Mouse (Mus musculus) frontal cortex, postnatal 10 days (tissue): ENCODE results near the gene Eif4g3.

Experiments
- DNase-seq, 2 experiments: peaks; one replicate each; pipeline ENCODE4 v3.0.0; 2022; ENCODE audit warnings: low spot score in 2 of 2, mixed read lengths in 1 of 2

Gene Eif4g3

DNA sequence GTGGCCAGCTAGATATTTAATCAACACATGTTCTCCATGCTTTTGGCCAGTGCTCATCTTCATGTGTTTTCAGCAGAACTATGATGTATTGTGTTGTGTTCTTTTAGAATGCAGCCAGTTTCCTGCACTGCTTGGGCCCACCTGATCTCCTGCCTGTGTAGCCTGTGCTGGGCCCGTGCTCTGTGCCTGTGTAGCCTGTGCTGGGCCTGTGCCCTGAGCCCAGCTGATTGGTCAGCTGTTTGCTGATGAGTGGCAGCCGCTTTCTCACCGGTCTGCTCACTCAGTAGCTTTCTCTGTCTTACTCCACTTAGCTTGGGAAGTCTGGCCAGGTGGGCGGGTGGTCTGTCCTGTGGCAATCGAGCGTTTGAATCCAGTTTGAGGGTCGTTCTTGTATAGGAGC lies 107.6 kb downstream of the Eif4g3 start:
- DNase-seq, result no peak

DNA sequence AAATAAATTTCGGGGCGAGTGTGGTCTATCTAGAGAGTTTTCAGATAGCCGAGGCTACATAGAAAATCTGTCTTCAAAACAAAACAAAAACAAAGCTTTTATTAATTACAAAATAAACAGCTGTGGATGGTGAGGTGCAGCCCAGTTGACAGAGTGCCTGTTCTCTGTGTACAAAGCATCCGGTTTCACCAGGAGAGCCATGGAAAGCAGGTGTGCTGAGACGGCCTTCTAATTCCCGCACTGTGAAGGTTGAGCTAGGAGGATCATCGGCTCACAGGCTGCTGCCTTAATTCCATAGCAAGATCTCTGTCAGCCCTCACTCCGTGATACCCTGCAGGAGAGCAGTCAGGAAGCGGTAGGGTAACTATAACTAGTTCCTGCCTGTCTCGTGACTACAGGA lies 109.0 kb downstream of the Eif4g3 start:
- no peak for DNase-seq

DNA sequence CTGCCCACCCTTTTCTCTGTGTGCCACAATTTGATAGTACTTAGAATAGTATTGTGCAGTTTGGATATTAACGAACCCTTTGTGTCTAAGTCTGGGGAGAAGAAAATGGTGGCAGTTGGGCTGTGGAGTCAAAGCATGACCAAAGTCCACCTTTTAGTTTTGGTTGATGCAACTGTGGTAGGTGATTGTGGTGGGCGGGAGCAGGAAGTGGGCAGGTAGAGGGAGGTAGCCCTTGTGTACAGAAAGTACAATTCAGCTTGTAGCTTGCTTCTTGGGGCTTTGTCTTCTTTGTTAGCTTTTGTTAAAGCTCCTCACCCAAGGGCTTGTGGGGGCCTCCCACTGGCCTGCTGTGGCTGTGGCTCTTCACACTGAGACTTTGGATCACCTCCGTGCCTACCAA lies 109.6 kb downstream of the Eif4g3 start:
- no peak for DNase-seq

DNA sequence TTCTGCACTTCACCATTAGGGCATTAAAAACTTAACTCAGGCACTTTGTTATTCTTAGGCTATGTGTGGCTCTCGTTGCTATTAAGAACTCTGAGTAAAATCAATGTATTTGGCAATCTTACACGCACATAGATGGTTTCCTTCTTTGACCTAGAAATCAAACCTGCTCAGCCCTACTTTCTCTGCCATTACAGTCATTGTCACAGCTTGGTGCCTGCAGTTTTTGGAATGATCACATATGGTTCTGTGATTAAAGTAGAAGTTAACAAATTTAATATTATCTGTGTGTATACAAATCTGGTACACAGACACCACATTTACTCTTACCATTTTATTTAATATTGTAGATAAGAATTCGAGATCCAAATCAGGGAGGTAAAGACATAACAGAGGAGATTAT lies 112.1 kb downstream of the Eif4g3 start:
- DNase-seq, result no peak

DNA sequence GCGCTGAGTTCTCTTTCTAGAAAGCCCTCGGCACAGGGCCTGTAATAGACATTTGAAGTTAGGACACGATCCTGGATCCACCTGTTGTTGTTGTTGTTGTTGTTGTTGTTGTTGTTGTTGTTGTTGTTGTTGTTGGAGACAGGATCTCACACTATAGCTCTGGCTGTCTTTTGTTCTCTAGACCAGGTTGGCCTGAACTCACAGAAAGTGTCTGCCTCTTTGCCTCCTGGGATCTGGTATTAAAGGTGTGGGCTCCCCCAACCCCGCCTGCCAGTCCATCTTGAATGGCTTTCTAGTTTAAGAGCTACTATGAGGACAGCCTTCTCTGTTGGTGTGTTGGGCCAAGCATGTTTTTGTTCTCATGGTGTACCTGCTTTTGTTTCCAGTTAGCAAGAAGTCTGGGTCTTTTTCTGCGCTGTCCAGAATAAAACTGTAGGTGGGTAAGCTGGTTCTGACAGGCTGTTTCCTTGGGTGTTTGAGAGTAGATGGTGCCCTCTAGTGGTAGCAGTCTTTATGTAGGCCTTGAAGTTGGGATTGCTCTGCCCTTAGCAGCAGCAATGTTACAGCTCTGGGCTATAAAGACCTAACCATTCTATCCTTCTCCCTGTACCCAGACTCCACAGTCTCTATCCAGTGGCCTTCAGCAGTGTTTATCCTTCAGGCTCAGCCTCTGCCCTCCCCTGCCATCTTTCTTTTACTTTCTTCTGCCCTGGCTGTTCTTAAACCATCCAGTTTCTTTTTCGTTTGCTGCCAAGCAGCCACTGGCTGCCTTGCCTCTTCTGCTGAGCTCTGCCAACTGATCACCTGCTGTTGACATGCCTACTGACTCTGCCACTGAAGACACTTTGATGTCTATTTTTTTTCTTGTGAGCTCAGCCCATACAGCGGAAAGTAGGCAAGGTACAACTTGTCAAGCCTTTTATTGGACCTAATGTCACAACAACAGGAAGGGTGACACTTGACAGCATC lies 114.9 kb downstream of the Eif4g3 start:
- DNase-seq, result peak in 1 of 2 experiments; percentile 53

DNA sequence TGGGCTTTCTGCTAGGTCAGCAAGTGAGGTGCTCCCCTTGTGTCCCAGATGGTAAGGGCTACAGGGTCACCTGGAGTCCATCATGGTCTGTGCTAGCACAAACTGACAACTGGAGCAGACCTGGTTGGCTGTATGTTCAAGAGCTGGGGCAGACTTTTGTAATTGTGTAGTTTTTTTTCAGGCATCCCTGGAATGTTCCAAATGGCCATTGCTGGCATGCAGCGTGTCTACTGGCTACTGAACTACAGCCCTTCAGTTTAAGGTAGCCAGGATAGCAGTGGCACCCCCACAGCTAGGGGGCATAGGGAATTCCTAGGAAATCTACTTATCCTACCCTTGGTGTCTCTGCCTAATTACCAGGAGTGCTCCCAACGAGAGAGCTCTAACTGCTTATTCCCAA lies 115.7 kb downstream of the Eif4g3 start:
- no peak for DNase-seq

DNA sequence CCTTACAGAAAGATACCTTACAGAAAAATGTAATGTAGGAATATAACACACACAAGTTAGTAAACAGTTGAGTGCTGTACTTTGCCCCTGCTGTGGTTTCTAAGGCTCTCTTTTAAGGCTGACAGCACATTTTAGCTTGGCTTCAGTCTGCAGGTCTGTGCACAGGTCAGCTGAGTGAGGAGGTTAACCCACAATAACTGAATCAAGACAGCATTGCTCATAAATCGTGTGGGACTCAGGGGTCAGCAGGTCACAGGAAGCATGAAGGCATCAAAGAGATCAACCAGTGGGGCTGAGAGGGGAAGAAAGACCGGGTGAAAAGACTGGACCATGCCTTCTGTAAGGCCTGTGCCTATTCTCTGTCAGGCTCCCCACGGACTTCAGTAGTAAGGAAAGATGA lies 116.5 kb downstream of the Eif4g3 start:
- DNase-seq, result no peak

DNA sequence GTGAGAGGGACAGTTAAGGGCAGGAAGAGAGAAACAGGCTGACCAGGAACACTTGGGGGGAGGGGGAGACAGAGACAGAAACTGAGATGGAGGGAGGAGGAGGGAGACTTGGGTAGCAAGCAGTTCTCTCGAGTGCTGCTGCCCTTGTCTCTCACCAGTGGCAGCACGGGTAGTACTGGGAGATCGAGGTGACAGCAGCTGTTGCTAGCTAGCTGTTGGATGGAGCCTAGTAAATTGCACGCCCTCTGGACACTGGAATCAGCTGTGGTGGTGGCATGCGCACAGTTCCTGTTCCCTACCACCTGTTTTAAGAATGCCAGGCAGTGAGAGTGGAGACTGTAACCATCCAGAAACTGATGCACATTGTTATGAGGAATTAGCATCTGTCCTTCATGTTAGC lies 119.0 kb downstream of the Eif4g3 start:
- no peak for DNase-seq

DNA sequence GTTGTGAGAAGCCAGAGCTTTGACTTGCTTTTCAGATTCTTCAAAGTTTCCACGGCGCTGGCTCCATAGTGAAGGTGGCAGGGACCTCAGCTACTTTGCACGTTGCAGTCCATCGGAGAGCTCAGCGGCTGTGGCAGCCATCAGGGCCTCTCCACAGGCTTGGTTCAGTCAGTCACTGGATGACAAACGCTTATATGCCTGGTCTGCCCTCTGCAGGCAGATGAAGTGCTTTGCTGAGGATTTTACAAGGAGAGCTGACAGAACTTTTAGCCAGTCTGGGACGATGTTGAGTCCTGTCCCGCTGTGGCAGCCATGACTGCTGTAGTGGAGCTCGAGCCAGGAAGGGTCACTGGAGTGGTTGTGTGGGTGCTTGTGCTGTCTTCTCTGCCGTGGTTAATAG lies 126.9 kb downstream of the Eif4g3 start:
- no peak for DNase-seq

DNA sequence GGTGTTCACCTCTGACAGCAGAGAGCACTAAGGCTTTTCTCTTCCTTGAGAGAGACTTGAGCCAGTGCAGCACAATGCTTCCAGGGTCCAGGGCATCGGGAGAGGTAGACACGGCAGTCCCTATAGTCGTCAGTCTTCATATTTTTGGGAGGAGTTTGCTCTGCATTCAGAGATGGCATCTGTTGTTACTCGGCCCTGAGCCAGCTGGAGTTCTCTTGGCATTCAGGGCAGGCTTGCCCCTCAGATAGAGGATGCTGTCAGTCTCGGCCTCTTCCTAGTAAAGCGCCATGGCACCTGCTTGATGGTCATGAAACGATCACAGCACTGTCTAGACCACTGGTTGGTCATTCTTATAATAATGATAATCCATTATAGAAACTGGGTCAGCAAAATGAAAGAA lies 131.2 kb downstream of the Eif4g3 start:
- no peak for DNase-seq

DNA sequence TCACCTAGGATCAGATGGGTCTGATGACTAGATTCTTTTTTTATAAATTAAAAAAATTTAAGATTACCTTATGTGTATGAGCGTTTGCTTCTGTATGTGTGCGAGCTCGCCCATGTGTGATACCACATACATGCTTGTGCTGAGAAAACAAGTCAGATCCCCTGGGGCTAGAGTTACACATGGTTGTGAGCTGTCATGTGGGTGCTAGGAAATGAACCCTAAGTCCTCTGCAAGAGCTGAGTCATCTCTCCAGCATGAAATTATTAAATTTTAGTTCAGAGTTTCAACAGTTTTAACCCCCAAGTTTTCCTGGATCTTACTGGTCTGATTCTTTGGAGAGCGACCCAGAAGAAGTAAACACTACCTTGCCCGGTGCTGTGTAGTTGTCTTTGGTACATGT lies 134.5 kb downstream of the Eif4g3 start:
- no peak for DNase-seq

DNA sequence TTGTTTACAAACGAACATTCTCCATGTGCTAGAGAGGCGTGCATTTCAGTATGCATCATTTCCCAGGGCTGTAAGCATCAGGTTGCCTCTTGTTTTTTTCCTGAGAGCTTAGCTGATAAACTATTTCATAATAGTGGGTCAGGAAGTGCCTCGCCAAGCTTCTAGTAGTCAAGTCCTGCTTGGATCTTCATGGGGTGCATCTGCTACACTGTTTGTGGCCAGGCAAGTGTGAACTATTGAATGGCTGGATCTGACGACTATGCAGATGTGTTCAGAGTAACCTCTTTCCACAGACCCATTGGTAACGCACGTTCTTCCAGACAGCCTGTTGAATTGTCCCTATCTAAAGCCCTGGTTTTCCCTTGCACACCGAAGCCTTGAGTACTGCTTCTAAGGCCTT lies 135.0 kb downstream of the Eif4g3 start:
- DNase-seq, result no peak

DNA sequence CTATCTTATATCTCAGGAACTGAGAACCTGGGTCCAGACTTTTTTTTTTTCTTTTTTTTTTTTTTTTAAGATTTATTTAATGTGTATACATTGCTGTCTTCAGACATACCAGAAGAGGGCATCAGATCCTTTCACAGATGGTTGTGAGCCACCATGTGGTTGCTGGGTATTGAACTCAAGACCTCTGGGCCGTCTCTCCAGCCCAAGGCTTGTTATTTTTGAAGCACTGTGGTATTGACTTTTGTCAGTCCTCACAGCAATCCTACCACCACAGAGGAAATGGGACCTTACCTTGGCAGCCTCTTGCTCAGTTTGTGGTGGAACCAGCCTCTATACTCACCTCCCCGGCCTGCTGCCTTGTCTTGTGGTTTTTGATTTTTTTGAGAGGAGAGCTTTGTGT lies 137.3 kb downstream of the Eif4g3 start:
- no peak for DNase-seq

DNA sequence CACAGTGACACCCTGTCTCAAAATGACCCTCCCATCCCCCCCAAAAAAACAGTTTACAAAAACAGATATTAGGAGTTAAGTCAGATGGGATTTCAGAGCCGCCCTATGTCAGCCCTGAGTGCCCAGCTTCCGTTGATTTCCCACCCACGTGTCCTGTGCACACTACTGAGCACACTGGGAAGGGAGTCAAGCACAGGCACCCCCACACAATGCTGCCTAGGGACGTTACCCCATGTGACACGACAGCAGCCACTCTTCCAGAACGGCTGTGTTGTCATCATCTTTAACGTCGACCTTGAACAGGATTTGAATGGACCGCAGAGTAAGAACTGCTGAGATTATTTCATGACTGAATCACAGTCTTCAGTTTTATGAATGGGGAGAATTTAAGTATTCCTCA lies 138.4 kb downstream of the Eif4g3 start:
- no peak for DNase-seq

DNA sequence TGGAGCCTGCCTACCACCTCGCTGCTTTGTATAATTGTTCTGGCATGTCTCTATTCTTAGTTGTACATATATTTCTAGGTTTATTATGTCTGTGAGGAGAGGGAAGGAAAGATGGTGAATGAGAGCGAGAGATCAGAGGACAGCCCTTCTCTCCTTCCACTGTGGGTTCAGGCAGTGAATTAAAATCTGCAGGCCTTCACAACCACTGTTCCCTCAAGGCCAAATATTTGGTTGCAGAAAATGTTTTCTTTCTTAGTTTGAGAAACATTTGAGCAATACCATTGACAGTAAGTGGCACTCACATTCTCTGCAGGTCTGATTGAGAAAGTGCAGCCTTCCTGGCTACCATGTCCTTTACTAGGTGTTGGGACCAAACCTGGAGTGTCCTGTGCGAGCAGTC lies 138.9 kb downstream of the Eif4g3 start:
- DNase-seq, result no peak

DNA sequence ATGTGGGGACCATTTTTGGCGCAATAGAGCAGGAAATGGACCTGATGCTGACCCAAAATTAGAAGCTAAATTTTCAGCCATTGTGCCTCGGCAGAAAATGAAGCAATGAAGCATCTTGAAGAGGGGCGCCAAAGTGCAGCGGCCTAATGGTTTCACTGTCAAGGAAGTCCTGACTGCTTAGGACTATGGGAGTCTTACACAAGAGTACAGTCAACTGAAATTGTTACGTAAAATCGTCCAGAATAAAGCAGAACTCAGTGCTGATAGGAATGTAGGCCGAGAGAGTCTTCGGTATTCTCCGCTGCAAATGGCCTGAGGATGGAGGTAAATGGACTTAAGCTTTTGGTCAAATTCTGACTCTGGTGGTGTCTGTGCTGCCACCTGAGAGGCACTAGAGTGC lies 140.5 kb downstream of the Eif4g3 start:
- no peak for DNase-seq

DNA sequence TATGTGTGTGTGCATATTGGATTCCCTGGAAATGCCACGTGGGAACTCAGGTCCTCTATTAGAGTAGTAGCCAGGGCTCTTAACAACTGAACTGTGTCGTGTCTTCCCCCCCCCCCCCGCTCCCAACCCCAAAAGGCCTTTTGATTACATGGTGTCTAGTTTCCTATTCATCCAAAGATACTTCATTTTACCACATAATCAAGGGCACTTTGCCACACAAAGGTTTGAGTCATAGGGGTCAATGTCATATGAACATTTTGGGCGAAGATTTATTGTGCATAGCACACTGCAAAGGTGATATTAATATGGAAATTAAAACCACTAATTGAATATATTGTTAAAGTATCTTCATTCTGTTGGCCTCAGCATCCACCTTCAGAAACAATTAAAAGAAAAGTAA lies 144.5 kb downstream of the Eif4g3 start:
- DNase-seq, result no peak

DNA sequence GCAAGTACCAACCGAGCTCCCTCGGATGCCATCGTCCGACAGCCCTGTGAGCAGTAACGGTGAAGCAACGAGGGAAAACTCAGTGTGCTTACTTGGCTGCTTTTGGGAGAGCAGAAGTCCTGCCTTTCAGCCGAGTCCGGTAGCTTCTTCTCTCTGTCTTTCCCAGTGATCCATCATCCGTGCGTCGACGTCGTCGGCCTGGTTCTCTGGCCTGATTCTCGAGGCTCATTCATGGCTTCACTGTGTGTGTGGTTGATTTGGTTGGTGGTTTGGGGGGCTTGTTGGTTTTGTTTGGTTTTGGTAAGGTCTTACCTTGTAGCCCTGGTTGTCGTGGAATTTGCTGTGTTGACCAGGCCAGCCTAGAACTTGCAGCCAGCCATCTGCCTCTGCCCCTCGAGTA lies 145.0 kb downstream of the Eif4g3 start:
- no peak for DNase-seq

DNA sequence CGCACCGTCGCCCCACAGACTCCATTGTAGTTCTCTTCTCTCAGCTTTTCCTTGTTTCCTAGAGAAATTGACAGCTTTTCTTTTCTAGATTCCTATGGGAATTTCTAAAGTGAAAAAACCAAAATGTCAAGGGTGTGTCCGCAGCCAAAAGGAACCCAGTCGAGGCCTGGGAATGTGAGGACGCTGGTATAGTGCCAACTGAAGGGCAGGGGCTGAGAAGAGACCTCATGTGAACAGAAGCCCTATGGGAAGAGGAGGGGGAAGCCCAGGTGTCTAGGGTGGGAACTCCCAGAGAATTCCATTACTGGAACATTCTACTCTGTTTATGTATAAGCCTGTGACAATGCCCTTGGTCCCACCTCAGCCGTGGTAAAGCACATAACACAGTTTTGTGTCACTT lies 145.4 kb downstream of the Eif4g3 start:
- no peak for DNase-seq

DNA sequence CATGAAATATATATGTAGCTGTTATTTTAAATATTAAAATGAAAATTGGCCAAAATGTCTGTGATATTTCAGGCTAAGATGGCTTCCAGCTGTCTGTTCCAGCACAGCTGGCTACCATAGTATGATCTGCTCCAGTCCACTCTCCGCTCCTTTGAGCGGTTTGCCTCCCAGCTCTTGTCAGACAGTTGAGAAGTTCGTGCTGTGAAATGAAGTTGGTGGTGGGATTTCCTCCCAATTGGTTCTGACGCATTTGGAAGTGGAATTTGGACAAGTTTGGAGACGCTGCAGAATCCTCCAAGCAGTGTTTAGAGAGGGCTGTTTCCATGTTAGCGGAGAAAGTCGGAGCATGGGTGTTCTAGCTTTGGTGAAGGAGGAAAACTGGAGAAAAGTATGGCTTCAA lies 148.5 kb downstream of the Eif4g3 start:
- no peak for DNase-seq

DNA sequence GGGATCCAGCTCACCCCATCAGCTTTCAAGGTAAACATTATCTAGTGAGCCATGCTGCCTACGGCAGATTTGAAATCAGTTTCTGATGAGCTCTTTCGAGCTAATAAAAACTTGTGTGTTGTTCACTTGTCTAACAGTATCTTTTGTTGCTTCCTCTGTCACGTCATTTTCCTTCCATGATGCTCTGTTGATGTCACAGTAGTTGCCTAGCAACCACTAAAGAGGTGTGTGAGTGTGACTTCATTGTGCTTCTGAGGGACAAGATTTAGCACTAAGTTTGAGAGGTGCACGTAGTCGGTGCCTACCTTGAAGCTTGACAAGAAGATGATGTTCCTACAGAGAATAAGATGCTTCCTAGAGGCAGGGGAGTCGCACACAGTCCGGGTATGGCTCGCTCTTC lies 154.4 kb downstream of the Eif4g3 start:
- no peak for DNase-seq

DNA sequence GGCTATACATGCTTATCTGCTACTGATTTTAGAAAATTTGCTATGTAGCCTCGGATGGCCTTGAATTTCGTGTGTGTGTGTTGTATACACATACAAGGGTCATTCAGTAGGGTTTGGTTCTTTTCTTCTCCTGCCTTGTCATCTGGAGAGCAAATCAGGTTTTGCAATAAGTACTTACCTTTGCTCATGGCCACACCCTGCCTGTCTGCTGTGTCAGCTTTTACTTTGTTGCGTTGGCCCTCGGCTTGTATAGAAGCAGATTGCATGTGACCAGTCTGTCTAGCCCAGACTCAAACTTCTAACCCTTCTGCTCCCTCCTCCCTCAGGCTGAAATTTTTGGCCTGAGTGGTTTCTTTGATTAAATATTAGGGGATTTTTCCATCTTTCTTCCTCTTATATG lies 157.2 kb downstream of the Eif4g3 start:
- no peak for DNase-seq

DNA sequence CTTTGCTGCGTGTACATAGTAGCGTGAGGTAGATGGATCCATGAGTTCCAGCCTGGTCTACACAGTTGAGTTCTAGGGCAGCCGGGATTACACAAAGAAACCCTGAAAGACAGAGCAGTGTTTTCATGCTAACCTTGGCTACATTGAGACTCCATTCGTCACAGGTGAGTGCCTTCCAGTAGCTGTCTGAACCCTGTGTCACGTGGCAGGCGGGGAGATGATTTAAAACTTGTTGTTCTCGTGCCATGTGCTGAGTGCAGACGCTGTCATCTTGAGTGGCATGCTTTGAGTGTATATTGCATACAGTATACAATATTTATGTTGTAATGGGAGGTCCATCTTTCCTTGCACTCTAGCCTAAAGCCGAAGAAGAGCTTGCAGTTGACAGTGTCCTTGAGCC lies 158.4 kb downstream of the Eif4g3 start:
- no peak for DNase-seq

DNA sequence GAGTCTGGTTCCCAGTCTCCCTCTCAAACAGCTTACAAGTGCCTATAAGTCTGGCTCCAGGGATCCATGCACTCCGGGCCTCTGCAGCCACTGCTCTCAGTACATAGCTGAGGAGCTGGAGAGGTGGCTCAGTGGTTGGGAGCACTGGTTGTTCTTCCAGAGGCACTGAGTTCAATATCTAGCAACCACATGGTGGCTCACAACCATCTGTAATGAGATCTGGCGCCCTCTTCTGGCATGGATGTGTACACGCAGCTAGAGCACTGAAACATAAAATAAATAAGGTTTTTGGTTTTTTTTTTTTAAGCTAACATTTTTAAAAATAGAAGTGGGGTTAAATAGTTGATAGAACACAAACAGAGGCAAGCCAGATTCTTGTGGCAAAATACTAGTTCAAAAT lies 161.2 kb downstream of the Eif4g3 start:
- no peak for DNase-seq
